In the genomic region with DNA sequence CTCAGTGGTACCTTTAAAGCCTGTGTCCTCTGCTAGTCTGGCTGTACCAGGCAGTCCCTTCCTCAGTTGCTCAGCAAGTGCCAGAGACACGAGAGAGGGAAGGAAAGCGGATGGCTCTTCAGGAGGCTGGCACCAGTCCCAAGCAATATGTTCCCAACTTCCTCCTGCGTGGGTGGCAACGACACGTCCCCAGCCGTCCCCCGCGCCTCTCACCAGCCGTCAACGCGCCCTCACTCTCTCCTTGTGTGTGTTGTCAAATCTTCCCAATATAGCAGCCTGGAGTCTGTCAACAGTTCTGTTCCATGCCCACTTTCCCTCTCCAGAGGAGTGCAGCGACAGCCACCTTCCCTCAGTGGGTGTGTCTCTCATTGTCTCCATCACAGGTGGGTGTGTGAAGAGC, we compare ENCODE assay signal across 12 mouse cellular contexts.
DNase-seq lines count a peak whose midpoint lies in the region; ATAC-seq lines count a peak whose summit lies in the region.
"Had no signal": no experiment of that assay in that cellular context is flagged by ENCODE, and none has a peak within 500 bp of the region (broad histone marks: within the 10 kb centered on the region; RNA-seq: fewer than 3 reads in every experiment).

No protein-coding gene starts in this region.

- no peak overlapping the region for H3K4me2 ChIP-seq in heart, embryonic 16.5 days (ENCODE audit: low read depth, low read length)
- H3K4me2 ChIP-seq: embryonic facial prominence, embryonic 12.5 days had no signal

- no peak overlapping the region for H3K27ac ChIP-seq in heart, embryonic 16.5 days (ENCODE audit: low read length)
- H3K27ac ChIP-seq: embryonic facial prominence, embryonic 12.5 days; midbrain, embryonic 10.5 days had no signal

- no peak overlapping the region for H3K9ac ChIP-seq in heart, embryonic 16.5 days (ENCODE audit: low read length)
- H3K9ac ChIP-seq: embryonic facial prominence, embryonic 12.5 days had no signal

- H3K4me3 ChIP-seq in heart, embryonic 16.5 days (ENCODE audit: low read length) = no peak overlapping the region
- H3K4me3 ChIP-seq: embryonic facial prominence, embryonic 12.5 days; midbrain, embryonic 10.5 days had no signal

- peaks cover 10% of the 10 kb centered on the region; the same call in 1 of the 2 replicates for H3K27me3 ChIP-seq in heart, embryonic 16.5 days (ENCODE audit: control insufficient read depth, insufficient read depth, low read length)

- peak; percentile 77 for ATAC-seq in heart, embryonic 16.5 days (replicated peaks; ENCODE audit: extremely low read depth, insufficient read depth, low FRiP score)

- no peaks in the 10 kb centered on the region for H3K9me3 ChIP-seq in heart, embryonic 16.5 days (replicated peaks; ENCODE audit: control insufficient read depth, low read length)
- H3K9me3 ChIP-seq: embryonic facial prominence, embryonic 12.5 days had no signal

- H3K4me1 ChIP-seq in heart, embryonic 16.5 days (ENCODE audit: control insufficient read depth, insufficient read depth, low read length) = no peaks in the 10 kb centered on the region
- H3K4me1 ChIP-seq: embryonic facial prominence, embryonic 12.5 days had no signal

- DNase-seq in heart, adult 18-20 months = no peak
- peak; percentile 91 to 95 for DNase-seq in frontal cortex, postnatal 36 days (ENCODE audit: low spot score in 2 of 2)
- peak; percentile 86 to 91 for DNase-seq in left cerebral cortex, adult 18-20 months (ENCODE audit: low spot score in 2 of 2)
- DNase-seq in right cerebral cortex, postnatal 36 days (ENCODE audit: low spot score in 2 of 2) = peak; percentile 87 to 88
- no peak for DNase-seq in lung, postnatal 36 days
- DNase-seq in lung, postnatal 4 days = no peak
- DNase-seq: gastrocnemius, postnatal 36 days; kidney, postnatal 25 days; thymus, adult 2 months had no signal

- H3K36me3 ChIP-seq in heart, embryonic 16.5 days (ENCODE audit: control insufficient read depth, insufficient read depth) = no peaks in the 10 kb centered on the region
- H3K36me3 ChIP-seq: embryonic facial prominence, embryonic 12.5 days; midbrain, embryonic 10.5 days had no signal

- 35% methylated on average over 12 of the region's 12 CpGs for WGBS in heart, embryonic 16.5 days

Comparison
In these comparisons a context has a peak if more than half of its experiments do, and no peak if none do; other contexts are left out.
1. DNase-seq: peak in frontal cortex, postnatal 36 days (2 of 2), left cerebral cortex, adult 18-20 months (2 of 2) and right cerebral cortex, postnatal 36 days (2 of 2); none in heart, adult 18-20 months (0 of 2), lung, postnatal 36 days (single experiment) and lung, postnatal 4 days (0 of 2).